In genomic region chr10:38103570-38103969, GRCm38 (mm10) we compare ENCODE assay signal across 26 mouse cellular contexts.
DNase-seq lines count a peak whose midpoint lies in the region; ATAC-seq and TF ChIP-seq lines count a peak whose summit lies in the region.
"Had no signal": no experiment of that assay in that cellular context is flagged by ENCODE, and none has a peak within 500 bp of the region (broad histone marks: within the 10 kb centered on the region; RNA-seq: fewer than 3 reads in every experiment).

No protein-coding gene starts in this region.

- H3K9me3 ChIP-seq in forebrain, embryonic 15.5 days, result no peaks in the 10 kb centered on the region
- no peaks in the 10 kb centered on the region for H3K9me3 ChIP-seq in stomach, postnatal 0 days (ENCODE audit: control insufficient read depth, low read length)
- H3K9me3 ChIP-seq: G1E; kidney, embryonic 15.5 days; liver, embryonic 13.5 days; neural tube, embryonic 12.5 days; stomach, embryonic 15.5 days had no signal

- H3K27me3 ChIP-seq in liver, adult 2 months (ENCODE audit: control insufficient read depth, insufficient read depth, low read length), result no peaks in the 10 kb centered on the region
- no peaks in the 10 kb centered on the region for H3K27me3 ChIP-seq in forebrain, embryonic 15.5 days
- H3K27me3 ChIP-seq in stomach, postnatal 0 days (ENCODE audit: control insufficient read depth, insufficient read depth, low read length), result no peaks in the 10 kb centered on the region
- H3K27me3 ChIP-seq: kidney, embryonic 15.5 days; liver, embryonic 13.5 days; neural tube, embryonic 12.5 days; stomach, embryonic 15.5 days had no signal

- no peak for TF ChIP-seq EP300 in stomach, postnatal 0 days (optimal IDR thresholded peaks at IDR 0.05)

- H3K4me1 ChIP-seq in liver, adult 2 months (ENCODE audit: control insufficient read depth, insufficient read depth, low read length), result no peaks in the 10 kb centered on the region
- peaks cover 6% of the 10 kb centered on the region; the same call in 1 of the 2 replicates for H3K4me1 ChIP-seq in forebrain, embryonic 15.5 days
- H3K4me1 ChIP-seq in stomach, postnatal 0 days (replicated peaks; ENCODE audit: control insufficient read depth, insufficient read depth), result no peaks in the 10 kb centered on the region
- H3K4me1 ChIP-seq: kidney, embryonic 15.5 days; liver, embryonic 13.5 days; neural tube, embryonic 12.5 days; stomach, embryonic 15.5 days had no signal

- no peak overlapping the region for H3K27ac ChIP-seq in liver, adult 2 months (replicated peaks; ENCODE audit: insufficient read depth, low read depth, low read length)
- no peak overlapping the region for H3K27ac ChIP-seq in forebrain, embryonic 15.5 days (replicated peaks)
- H3K27ac ChIP-seq in stomach, postnatal 0 days (replicated peaks), result no peak overlapping the region
- H3K27ac ChIP-seq: heart, adult 2 months; kidney, embryonic 15.5 days; left cerebral cortex, adult 2 months; liver, embryonic 13.5 days; neural tube, embryonic 12.5 days; stomach, embryonic 15.5 days had no signal

- TF ChIP-seq CTCF in liver, adult 2 months (IDR thresholded peaks at IDR 0.05; ENCODE audit: low read depth, low read length), result no peak
- TF ChIP-seq CTCF in stomach, postnatal 0 days (IDR thresholded peaks at IDR 0.05; ENCODE audit: low read depth), result no peak

- no peaks in the 10 kb centered on the region for H3K36me3 ChIP-seq in liver, adult 2 months (ENCODE audit: control insufficient read depth, insufficient read depth, low read length)
- H3K36me3 ChIP-seq in forebrain, embryonic 15.5 days, result no peaks in the 10 kb centered on the region
- H3K36me3 ChIP-seq in stomach, postnatal 0 days (ENCODE audit: control insufficient read depth, insufficient read depth, low read length), result no peaks in the 10 kb centered on the region
- H3K36me3 ChIP-seq: G1E; kidney, embryonic 15.5 days; liver, embryonic 13.5 days; neural tube, embryonic 12.5 days; stomach, embryonic 15.5 days had no signal

- peak; percentile 84 for ATAC-seq in forebrain, embryonic 15.5 days (replicated peaks)
- ATAC-seq in stomach, postnatal 0 days (ENCODE audit: low FRiP score, low TSS enrichment), result no peak
- ATAC-seq: intestine, embryonic 16.5 days; lung, postnatal 0 days had no signal

- DNase-seq in cerebellum, postnatal 14 days, result peak; percentile 67 to 74
- DNase-seq in cerebellum, adult 9-11 months, result no peak
- DNase-seq in liver, adult 2 months (ENCODE audit: extremely low read depth, low read depth, low spot score), result peak; percentile 5
- DNase-seq in liver, result no peak
- peak; percentile 76 for DNase-seq in Muller cell, postnatal 12 days (ENCODE audit: inconsistent ontology term)
- DNase-seq in stomach, postnatal 0 days (ENCODE audit: low spot score), result no peak
- DNase-seq in urinary bladder, adult 2 months (ENCODE audit: low spot score), result no peak
- DNase-seq: adrenal gland, postnatal 14 days; cerebellum, adult 8-10 months; embryo, embryonic 11 days; gastrocnemius, postnatal 25 days; heart, adult 2 months; heart, postnatal 4 days; kidney, postnatal 4 days; layer of hippocampus, adult 9-11 months; liver, embryonic 13.5 days; right cerebral cortex, postnatal 14 days; thymus, adult 2 months had no signal

- H3K4me2 ChIP-seq in forebrain, embryonic 15.5 days (replicated peaks), result no peak overlapping the region
- H3K4me2 ChIP-seq in stomach, postnatal 0 days (replicated peaks; ENCODE audit: low read depth), result no peak overlapping the region
- H3K4me2 ChIP-seq: kidney, embryonic 15.5 days; liver, embryonic 13.5 days; neural tube, embryonic 12.5 days; stomach, embryonic 15.5 days had no signal

- TF ChIP-seq POLR2A in liver, adult 2 months (IDR thresholded peaks at IDR 0.05; ENCODE audit: extremely low read depth, insufficient read depth, low read length), result no peak

- no peak overlapping the region for H3K9ac ChIP-seq in liver, adult 2 months (ENCODE audit: low read depth, low read length)
- no peak overlapping the region for H3K9ac ChIP-seq in forebrain, embryonic 15.5 days (replicated peaks)
- H3K9ac ChIP-seq in stomach, postnatal 0 days (ENCODE audit: low read length), result no peak overlapping the region
- H3K9ac ChIP-seq: kidney, embryonic 15.5 days; liver, embryonic 13.5 days; neural tube, embryonic 12.5 days; stomach, embryonic 15.5 days had no signal

- H3K79me2 ChIP-seq in liver, adult 2 months (ENCODE audit: control insufficient read depth, insufficient read depth, low read length), result no peaks in the 10 kb centered on the region

- WGBS in liver, adult 2 months, result 14% methylated on average over 1 of the region's 1 CpGs
- 41% methylated on average over 1 of the region's 1 CpGs for WGBS in forebrain, embryonic 15.5 days
- WGBS in stomach, postnatal 0 days, result 25% methylated on average over 1 of the region's 1 CpGs

- no peak overlapping the region for H3K4me3 ChIP-seq in liver, adult 2 months (ENCODE audit: insufficient read depth, low read depth, low read length)
- no peak overlapping the region for H3K4me3 ChIP-seq in forebrain, embryonic 15.5 days
- no peak overlapping the region for H3K4me3 ChIP-seq in stomach, postnatal 0 days (ENCODE audit: low read depth, low read length)
- H3K4me3 ChIP-seq: heart, adult 2 months; kidney, embryonic 15.5 days; left cerebral cortex, adult 2 months; liver, embryonic 13.5 days; neural tube, embryonic 12.5 days; stomach, embryonic 15.5 days had no signal

Comparison
In these comparisons a context has a peak if more than half of its experiments do, and no peak if none do; other contexts are left out.
1. DNase-seq: peak in cerebellum, postnatal 14 days (2 of 2), liver, adult 2 months (single experiment) and Muller cell, postnatal 12 days (single experiment); none in cerebellum, adult 9-11 months (single experiment), liver (single experiment), stomach, postnatal 0 days (single experiment) and urinary bladder, adult 2 months (single experiment).